Mouse (Mus musculus) subcutaneous adipose tissue, adult 2 months (tissue): ENCODE results near the gene Gm13539. TPM values are rescaled to one million over a fixed set of nuclear protein-coding genes. Genes with fewer than 3 reads are reported as not detected.

Experiments
- polyA plus RNA-seq: library from polyadenylated mRNA; depleted of rRNA; stranded (reverse); fragments of >200 nt; gene quantifications from 2 replicates; pipeline ENCODE4 v1.2.3, GENCODE M21; 2012; ENCODE audit warnings: low replicate concordance; rRNA removed

Gm13539 gene
- polyA plus RNA-seq, result not detected in 2 replicates

GRCm38 (mm10) chr2:25781957-25782356, at the start of gene Gm13539:
Gene Gm13539 (plus strand): TSS chr2:25782257.

GRCm38 (mm10) chr2:25736709-25737108, 45.3 kb upstream of the Gm13539 start, which contains the start of gene Obp2b:
Gene Obp2b (plus strand): TSS chr2:25737009.

GRCm38 (mm10) chr2:25765269-25765668, 16.8 kb upstream of the Gm13539 start, which contains the start of gene Lcn3:
Gene Lcn3 (plus strand): TSS chr2:25765569.

GRCm38 (mm10) chr2:25776717-25777116, 5.3 kb upstream of the Gm13539 start, which contains the start of gene Lcn11:
Gene Lcn11 (plus strand): TSS chr2:25777017.

GRCm38 (mm10) chr2:25815748-25816147, 33.7 kb downstream of the Gm13539 start, which contains the start of gene Glt6d1:
Gene Glt6d1 (minus strand): TSS chr2:25815848.

GRCm38 (mm10) chr2:25822806-25823205, 40.7 kb downstream of the Gm13539 start, which contains the start of gene Lcn9:
Gene Lcn9 (plus strand): TSS chr2:25823153.

Other genes starting within 250 kb of the Gm13539 start
- gene Traf2, start 235.3 kb upstream of the Gm13539 start, polyA plus RNA-seq, result 13.9 and 22.5 TPM in 2 replicates
- gene Edf1, start 224.4 kb upstream of the Gm13539 start, polyA plus RNA-seq, result 127 and 142 TPM in 2 replicates
- 1.8 and 5.5 TPM in 2 replicates for gene Mamdc4, start 207.4 kb upstream of the Gm13539 start, polyA plus RNA-seq
- gene Phpt1, start 207.0 kb upstream of the Gm13539 start, polyA plus RNA-seq, result 48.6 and 87.4 TPM in 2 replicates
- 0.37 and 2.6 TPM in 2 replicates for gene Ajm1, start 200.5 kb upstream of the Gm13539 start, polyA plus RNA-seq
- gene Rabl6, start 173.7 kb upstream of the Gm13539 start, polyA plus RNA-seq, result 52.3 and 88.3 TPM in 2 replicates
- not detected in 2 replicates for gene Ccdc183, start 164.6 kb upstream of the Gm13539 start, polyA plus RNA-seq
- gene Tmem141, start 160.3 kb upstream of the Gm13539 start, polyA plus RNA-seq, result 31.8 and 53.1 TPM in 2 replicates
- 16.8 and 21.3 TPM in 2 replicates for gene Fcna, start 154.2 kb upstream of the Gm13539 start, polyA plus RNA-seq
- 0.64 and 5.5 TPM in 2 replicates for gene Lcn8, start 129.1 kb upstream of the Gm13539 start, polyA plus RNA-seq
- 0.52 and 3.7 TPM in 2 replicates for gene Lcn5, start 124.3 kb upstream of the Gm13539 start, polyA plus RNA-seq
- gene Lcn6, start 105.5 kb upstream of the Gm13539 start, polyA plus RNA-seq, result 0.78 TPM in 1 of 2 replicates, not detected in the other
- 0.24 and 0.62 TPM in 2 replicates for gene Lcn10, start 99.5 kb upstream of the Gm13539 start, polyA plus RNA-seq
- gene Obp2a, start 82.2 kb upstream of the Gm13539 start, polyA plus RNA-seq, result not detected in 2 replicates
- 48.0 and 66.2 TPM in 2 replicates for gene Bmyc, start 75.5 kb upstream of the Gm13539 start, polyA plus RNA-seq
- not detected in 2 replicates for gene Obp2b, start 45.2 kb upstream of the Gm13539 start, polyA plus RNA-seq
- gene Lcn3, start 16.7 kb upstream of the Gm13539 start, polyA plus RNA-seq, result not detected in 2 replicates
- gene Lcn11, start 5.2 kb upstream of the Gm13539 start, polyA plus RNA-seq, result not detected in 2 replicates
- not detected in 2 replicates for gene Glt6d1, start 33.6 kb downstream of the Gm13539 start, polyA plus RNA-seq
- gene Lcn9, start 40.9 kb downstream of the Gm13539 start, polyA plus RNA-seq, result 0.44 and 2.1 TPM in 2 replicates
- not detected in 2 replicates for gene Sohlh1, start 65.0 kb downstream of the Gm13539 start, polyA plus RNA-seq
- gene Kcnt1, start 81.5 kb downstream of the Gm13539 start, polyA plus RNA-seq, result 1.5 and 1.7 TPM in 2 replicates
- 7.2 and 22.4 TPM in 2 replicates for gene Camsap1, start 201.0 kb downstream of the Gm13539 start, polyA plus RNA-seq
- 69.7 and 73.3 TPM in 2 replicates for gene Ubac1, start 239.5 kb downstream of the Gm13539 start, polyA plus RNA-seq